Mouse (Mus musculus): ENCODE data around the gene Ifngr1.

The Ifngr1 gene

GRCm38 (mm10) chr10:19589626-19590025 is 2.1 kb upstream of the Ifngr1 start:
- DNase-seq = no peak

- DNase-seq = no peak
These were observed 486 bp upstream of the Ifngr1 start for GRCm38 (mm10) chr10:19591286-19591640.

GRCm38 (mm10) chr10:19592556-19592955 is 807 bp downstream of the Ifngr1 start:
- no peak for DNase-seq

- DNase-seq = no peak
These were observed 1.5 kb downstream of the Ifngr1 start for GRCm38 (mm10) chr10:19593296-19593695.

- peak; percentile 69 for DNase-seq
These were observed 2.6 kb downstream of the Ifngr1 start for GRCm38 (mm10) chr10:19594201-19594905.

DNA sequence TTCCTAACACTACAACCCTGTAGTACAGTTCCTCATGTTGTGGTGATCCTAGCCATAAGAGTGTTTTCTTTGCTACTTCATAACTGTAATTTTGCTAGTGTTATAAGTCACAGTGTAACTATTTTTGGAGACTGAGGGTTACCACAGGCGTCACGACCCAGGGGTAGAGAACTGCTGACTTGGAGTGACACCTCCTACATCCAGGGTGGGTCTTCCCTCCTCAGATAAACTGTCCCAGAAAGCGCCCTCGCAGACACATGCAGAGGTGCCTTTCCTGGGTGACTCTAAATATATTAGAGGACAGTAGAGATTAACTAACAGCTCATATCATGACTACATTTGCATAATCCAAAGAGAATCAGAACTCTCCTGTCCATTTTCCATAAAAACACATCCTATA is 5.1 kb downstream of the Ifngr1 start:
- DNase-seq = no peak

- DNase-seq = peak; percentile 69
These were observed 6.3 kb downstream of the Ifngr1 start for GRCm38 (mm10) chr10:19598091-19598490.

DNA sequence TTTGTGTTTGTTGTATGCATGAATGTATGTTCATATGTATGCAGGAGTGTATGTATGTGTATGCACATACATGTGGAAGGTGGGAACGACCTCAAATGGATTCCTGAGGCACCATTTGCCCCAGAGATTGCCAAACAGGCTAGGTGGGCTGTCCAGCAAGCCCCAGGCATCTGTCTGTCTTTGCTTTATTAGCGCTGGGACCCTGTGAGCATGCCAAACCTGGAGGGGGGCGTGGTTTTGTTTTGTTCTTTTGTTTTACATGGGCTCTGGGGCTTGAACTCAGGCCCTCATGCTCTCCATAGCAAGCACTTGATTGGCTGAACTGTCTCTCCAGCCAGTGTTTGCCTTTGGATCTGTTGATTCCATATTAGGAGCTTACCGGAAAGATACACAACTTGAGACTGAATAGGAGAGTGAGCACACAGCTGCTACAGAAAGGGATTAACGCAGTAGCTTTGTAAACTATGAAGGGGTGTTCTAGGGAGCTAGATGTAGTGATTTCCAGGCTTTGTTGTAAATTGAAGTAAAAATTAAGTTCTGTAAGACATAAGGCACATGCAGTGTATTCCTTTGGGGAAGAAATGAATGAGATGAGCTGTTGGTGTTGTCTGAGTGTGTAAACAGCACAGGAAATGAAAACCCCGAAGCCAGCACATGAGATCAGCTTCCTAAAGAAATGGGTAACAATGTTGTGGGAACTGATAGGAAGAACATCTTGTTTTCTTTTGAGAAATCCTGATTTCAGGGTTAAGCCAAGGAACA is 7.8 kb downstream of the Ifngr1 start:
- no peak for DNase-seq

DNA sequence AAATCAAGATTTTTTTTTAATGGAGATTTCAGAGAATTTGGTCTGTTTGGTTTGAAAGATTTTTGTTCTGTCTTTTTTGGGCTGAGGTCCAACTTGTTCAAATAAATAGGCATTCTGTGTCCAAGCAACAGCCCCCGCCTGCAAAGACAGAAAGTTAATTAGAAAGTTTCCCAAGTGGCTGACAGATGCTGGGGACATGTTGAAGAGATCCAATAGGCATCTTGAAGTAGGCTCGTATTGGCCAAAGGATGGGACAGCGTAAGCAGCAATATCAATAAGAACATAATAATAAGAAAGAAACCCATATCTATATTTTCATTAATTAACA is 8.3 kb downstream of the Ifngr1 start:
- no peak for DNase-seq

GRCm38 (mm10) chr10:19601502-19601901 is 9.8 kb downstream of the Ifngr1 start:
- peak; percentile 81 for DNase-seq

GRCm38 (mm10) chr10:19603231-19603630 is 11.5 kb downstream of the Ifngr1 start:
- DNase-seq = no peak

GRCm38 (mm10) chr10:19609125-19609524 is 17.4 kb downstream of the Ifngr1 start:
- DNase-seq = no peak

GRCm38 (mm10) chr10:19611616-19612015 is 19.9 kb downstream of the Ifngr1 start:
- no peak for DNase-seq

DNA sequence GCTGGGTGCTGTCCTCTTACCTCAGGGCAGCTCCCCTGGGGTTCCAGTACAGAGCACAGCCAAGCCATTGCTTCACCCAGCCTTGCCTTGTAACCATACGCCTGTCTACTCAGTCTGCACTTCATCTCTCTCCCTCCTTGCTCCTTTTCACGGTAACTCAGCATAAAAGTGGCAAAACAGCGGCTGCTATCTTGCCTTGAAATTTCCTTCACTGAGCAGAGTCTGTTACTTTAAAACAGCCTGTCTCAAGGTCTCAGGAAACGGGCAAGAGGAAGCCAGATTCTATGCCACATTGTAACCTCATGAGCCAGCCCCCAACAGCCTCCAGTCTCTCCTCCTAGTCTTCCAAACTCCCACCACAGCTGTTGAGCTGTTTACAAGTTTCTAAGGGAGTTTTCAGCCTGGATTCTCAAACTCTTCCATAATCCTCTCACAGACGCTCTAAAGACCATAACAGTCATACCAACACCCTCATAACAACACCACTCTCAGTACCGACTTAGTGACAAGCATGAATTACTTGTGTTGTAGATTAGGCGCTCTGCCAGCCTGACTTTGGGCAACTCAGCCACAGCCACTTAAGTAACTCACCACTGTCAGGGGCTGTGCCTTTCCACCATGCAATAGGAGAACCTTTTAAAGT is 21.5 kb downstream of the Ifngr1 start:
- peak; percentile 56 for DNase-seq

- DNase-seq = no peak
These were observed 28.0 kb downstream of the Ifngr1 start for GRCm38 (mm10) chr10:19619736-19620135.

DNA sequence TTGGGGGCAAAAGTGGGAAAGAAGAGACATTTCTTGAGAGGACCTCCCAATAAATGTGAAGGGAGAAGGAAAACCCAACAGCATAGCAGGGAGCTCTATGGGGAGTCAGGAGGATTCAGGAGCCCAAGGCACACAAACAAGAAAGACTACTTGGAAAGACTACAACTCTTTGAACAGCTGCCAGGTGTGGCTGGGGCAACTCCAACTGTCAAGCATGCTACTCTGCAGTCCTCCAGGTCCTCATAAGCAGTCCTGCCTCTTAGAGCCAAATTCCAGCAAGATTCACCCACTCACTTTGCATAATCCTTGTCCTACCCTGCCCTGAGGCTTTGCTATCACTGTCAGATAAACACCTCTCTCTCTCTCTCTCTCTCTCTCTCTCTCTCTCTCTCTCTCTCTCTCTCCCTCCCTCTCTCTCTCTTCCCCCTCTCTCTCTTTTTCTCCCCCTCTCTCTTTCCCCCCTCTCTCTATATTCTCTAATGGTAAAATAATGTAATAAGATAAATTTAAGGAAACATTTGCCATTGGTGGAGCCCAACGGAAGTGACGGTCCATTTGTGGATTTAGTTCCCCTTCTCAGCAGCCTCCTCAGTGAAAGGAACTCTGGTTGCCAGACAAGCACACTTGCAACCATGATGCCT is 29.8 kb downstream of the Ifngr1 start, which contains the start of gene Il22ra2:
Il22ra2 (plus strand) TSS at position 591 of the 641 bp plus-strand sequence.
- DNase-seq = peak; percentile 34

- DNase-seq = no peak
These were observed 32.9 kb downstream of the Ifngr1 start for GRCm38 (mm10) chr10:19624617-19625016.

- no peak for DNase-seq
These were observed 35.6 kb downstream of the Ifngr1 start for GRCm38 (mm10) chr10:19627342-19627741.

DNA sequence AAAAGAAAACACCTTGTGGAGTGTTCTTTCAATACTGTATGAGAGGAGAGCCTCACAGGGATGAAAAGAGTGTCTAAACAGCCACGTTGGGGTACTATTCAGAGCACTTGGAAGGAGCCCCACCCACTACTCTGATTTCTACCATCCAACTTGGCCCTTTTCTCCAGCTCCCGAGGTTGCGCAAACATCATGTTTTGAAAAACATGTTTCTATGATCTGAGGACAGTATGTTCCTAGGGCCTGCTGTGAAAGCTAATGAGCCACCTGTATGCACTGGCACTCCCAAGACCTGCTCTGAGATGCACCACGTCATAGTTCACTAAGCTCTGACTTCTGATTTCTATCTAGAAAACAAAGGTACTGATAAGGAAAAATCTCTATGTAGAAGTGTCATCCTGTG is 36.0 kb downstream of the Ifngr1 start:
- no peak for DNase-seq

- DNase-seq = no peak
These were observed 40.0 kb downstream of the Ifngr1 start for GRCm38 (mm10) chr10:19631616-19632195.

DNA sequence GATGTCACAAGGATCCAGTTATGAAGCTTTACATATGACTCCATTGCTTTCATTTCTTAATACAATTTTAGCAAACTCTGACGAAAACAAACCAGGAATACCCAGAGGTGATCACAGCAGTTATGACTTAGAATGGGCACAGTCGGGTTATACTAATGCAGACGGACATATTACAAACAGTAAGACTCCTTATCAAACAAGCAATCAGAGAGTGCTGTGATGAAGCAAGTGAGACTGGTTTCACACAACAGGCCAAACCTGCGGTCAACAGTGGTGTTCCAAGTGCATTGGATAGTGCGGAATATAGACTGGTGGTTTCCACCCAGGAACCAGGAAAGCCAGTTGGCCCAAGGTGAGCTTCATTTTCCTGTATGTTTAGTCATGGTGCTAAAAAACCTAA is 47.1 kb downstream of the Ifngr1 start:
- no peak for DNase-seq

DNA sequence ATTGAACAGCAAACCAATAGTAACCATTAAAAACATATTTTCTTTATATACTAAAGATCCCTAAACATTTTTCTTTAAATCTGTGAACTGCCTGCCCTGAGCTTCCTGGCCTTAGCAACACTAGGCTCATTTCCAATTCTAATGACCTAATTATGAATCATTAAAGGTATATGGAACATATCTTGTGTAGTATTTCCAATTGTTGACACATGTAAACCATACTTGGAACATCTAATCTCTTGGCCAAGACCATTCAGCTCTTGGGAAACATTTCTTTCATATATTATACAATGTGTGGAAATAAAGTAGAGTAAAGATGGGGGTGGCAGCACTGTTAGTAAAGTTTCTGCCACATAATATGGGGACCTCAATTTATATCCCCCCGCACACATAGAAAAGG is 47.9 kb downstream of the Ifngr1 start:
- DNase-seq = no peak

GRCm38 (mm10) chr10:19645119-19645518 is 53.4 kb downstream of the Ifngr1 start:
- DNase-seq = no peak
